Mouse (Mus musculus) right cerebral cortex, postnatal 10 days (tissue): ENCODE measurements around the gene Pitpnm3.

Source experiments
- DNase-seq, 2 experiments: peaks; one replicate each; pipeline ENCODE4 v3.0.0; 2021; ENCODE audit warnings: low spot score in 2 of 2

Pitpnm3 gene

GRCm38 (mm10) chr11:72022827-72023226, 112.8 kb downstream of the Pitpnm3 start:
- no peak for DNase-seq

DNA sequence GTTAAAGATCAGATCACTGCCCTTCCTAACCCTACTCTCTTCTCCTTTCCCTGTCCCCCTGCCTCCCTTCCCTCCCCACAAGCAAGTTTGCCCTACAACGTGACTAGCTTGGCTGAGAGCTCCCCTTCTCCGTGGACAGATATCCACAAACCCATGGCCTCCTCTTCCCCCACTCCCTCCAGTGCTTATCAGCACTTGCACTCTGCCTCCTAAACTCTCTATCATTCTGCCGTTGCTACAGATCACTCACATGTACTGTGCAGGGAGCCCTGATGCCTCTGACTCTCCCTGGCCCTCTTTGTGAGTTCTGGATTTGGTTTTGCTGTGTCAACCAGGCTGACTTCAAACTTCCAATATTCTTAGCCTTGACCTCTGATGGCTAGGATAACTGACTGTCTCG, 114.6 kb downstream of the Pitpnm3 start:
- no peak for DNase-seq

DNA sequence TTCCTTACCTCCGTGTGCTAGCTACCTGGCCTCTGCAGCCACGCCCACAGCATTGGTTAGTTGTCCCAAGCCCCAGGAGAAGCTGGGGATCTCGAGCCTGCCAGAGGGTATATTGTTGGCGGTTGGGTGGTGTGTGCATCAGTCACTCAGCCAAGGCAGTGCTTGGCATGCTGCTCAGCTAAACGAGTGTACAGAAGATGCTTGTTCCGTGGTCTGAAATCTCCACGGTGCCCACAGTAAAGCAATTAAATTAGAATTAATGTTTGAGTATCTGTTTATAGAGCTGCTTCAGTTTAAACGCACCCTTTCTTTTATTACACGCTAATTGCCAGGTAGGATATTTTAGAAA, 118.4 kb downstream of the Pitpnm3 start:
- DNase-seq, result no peak

DNA sequence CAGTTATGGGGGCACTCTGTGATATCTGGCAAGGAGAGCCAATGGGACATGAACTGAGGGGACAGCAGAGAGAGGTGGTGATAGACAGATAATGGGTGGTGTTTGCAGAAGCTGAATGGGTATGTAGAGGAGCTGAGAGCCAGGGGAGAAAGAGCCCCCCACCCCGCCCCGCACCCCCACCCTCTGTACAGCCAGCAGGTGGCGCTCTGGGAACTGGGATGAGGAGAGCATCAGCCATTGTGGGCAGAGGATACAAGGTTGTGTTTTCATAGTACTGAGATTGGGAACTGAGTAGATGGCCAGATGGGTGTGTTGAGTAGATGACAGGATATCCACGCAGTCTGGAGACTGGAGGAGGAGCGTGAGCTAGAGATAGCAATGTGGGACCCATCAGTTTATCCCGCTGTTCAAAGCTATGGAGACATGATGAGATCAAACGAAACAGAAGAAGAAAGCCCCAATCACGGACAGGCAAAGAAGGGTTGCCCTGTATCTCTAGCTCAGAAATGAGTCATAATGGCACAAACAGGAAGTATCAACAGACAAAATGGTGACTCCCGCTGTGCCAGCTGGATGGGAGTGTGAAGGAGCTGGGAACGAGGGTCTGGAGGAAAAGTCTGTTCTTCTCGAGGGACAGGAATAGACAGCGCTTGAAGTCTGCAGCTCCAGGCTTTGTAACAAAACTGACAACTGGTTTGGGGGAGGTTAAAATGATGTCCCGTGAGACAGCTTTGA, 118.9 kb downstream of the Pitpnm3 start:
- no peak for DNase-seq

- DNase-seq, result no peak
These were observed 120.9 kb downstream of the Pitpnm3 start for GRCm38 (mm10) chr11:72014674-72015073.

- DNase-seq, result no peak
These were observed 123.6 kb downstream of the Pitpnm3 start for GRCm38 (mm10) chr11:72011955-72012354.

DNA sequence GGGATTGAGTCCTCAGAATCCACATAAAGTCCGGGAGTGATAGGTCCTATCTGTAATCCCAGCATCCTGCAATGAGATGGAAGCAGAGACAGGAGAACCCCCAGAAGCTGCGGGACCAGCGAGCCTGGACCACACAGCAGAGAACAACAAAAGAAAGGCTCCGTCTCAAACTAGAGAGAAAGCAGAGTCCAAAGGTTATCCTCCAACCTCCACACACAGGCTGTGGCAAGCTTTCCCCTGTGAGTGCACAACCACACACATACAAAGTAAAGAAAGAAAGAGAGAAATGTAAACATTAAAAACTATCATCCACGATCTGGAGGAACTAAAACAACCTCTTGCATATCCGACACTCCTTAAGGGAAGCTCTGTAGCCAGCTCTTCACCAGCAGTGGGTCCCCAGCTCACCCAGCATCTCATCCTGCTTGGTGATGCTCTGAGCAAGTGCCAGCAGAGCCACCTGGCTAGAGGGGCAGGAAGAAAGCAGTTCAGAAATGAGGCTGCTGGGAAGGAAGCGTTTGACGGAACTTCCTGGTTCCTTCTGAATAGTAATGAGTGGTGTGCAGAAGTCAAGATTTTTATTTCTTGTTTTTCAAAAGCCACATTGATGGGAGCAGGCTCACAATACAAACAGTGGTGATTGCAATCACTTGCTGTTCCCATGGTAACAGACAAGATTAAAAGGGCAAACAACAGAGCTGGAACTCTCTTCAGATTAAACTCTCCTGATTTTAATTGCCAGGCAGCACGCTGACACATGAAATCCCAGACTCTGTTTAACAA, 124.4 kb downstream of the Pitpnm3 start:
- DNase-seq, result peak in 1 of 2 experiments; percentile 47

GRCm38 (mm10) chr11:72010367-72010766, 125.2 kb downstream of the Pitpnm3 start:
- no peak for DNase-seq

DNA sequence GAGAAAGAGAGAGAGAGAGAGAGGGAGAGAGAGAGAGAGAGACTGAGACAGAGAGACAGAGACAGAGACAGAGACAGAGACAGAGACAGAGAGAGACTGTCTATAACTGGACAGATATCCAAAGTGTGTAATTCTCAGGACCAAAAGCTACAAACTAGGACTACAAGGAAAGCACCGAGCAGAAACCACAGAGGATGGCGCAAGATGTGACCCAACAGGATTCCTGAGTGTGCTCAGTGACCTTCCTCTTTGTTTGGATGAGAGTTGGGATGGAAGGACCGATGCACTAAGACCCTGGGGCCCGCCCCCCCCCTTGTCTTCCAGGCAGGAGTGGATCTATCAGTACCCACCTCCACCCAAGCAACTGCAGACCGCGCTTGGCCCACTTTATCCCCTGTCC, 130.0 kb downstream of the Pitpnm3 start:
- DNase-seq, result no peak

DNA sequence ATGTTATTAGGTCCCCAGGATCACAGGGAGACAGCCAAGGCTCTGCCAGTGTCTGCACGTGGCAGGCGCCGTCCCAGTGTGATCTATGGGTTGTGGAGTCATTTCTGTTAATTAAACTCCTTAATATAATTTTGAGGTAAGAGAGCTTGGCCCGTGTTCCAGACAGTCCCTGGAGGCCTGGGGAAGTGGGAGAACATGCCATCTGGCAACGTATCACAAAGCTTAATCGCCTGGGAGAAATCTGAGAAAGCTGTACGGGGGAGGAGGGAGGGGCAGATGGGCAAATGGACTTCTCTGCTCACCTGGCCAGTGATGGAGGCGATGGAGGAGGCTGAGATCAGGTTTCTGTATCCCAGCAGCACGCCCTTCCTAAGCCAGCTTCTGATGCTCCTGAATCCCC, 132.4 kb downstream of the Pitpnm3 start:
- DNase-seq, result no peak

GRCm38 (mm10) chr11:72002138-72002853, 133.3 kb downstream of the Pitpnm3 start:
- DNase-seq, result no peak

DNA sequence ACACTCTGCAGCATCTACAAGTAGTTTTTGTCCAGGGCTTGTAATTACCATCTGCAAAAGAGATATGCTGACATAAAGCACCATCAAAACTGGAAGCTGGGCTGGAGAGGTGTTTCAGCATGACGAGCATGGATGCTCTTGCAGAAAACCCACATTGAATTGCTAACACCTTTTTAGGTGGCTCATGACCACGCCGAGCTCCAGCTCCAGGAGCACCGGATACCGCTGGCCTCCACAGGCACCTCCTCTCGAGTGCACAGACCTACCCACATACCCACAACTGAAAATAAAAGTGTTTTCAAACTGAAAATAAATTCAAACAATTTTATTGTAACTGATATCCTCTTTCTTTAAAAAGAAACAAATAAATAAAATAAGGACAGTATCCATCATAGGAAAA, 135.4 kb downstream of the Pitpnm3 start:
- DNase-seq, result no peak
